Mouse (Mus musculus) limb, embryonic 12.5 days (tissue): ENCODE measurements around the gene Als2cr12. TPM values are rescaled to one million over a fixed set of nuclear protein-coding genes. Genes with fewer than 3 reads are reported as not detected.

Experiments used
- ATAC-seq: fragments of 200-750 bp; cut with Nextera tagmentation; 2 replicates; pipeline ENCODE4 v1.8.0; 2017; ENCODE audit warnings: low read depth, moderate TSS enrichment; ENCODE audit not compliant: insufficient number of reproducible peaks, insufficient read depth, low FRiP score, low TSS enrichment
- H3K27ac ChIP-seq: fragments of 300-500 bp; sonication (generic); 2 replicates; pipeline ENCODE4 v1.5.1; 2016; ENCODE audit warnings: mild to moderate bottlenecking, moderate library complexity
- H3K27me3 ChIP-seq: fragments of 300-500 bp; sonication (generic); 2 replicates; pipeline ENCODE4 v1.6.1; 2016; ENCODE audit warnings: mild to moderate bottlenecking, moderate library complexity
- H3K36me3 ChIP-seq: fragments of 300-500 bp; sonication (generic); 2 replicates; pipeline ENCODE4 v1.6.1; 2016; ENCODE audit warnings: mild to moderate bottlenecking, moderate library complexity
- H3K4me1 ChIP-seq: fragments of 300-500 bp; sonication (generic); replicated peaks from 2 replicates; pipeline ENCODE4 v1.6.1; 2016
- H3K4me2 ChIP-seq: fragments of 300-500 bp; sonication (generic); 2 replicates; pipeline ENCODE4 v1.6.1; 2016; ENCODE audit warnings: mild to moderate bottlenecking, moderate library complexity
- H3K4me3 ChIP-seq: fragments of 300-500 bp; sonication (generic); replicated peaks from 2 replicates; pipeline ENCODE4 v1.5.1; 2016; ENCODE audit warnings: mild to moderate bottlenecking
- H3K9ac ChIP-seq: fragments of 300-500 bp; sonication (generic); replicated peaks from 2 replicates; pipeline ENCODE4 v1.6.1; 2016; ENCODE audit warnings: mild to moderate bottlenecking, moderate library complexity
- H3K9me3 ChIP-seq: fragments of 300-500 bp; sonication (generic); 2 replicates; pipeline ENCODE4 v1.6.1; 2016; ENCODE audit warnings: mild to moderate bottlenecking, moderate library complexity
- WGBS: fragments of 180-500 bp; shearing (Covaris S2); methylation state at CpG from one replicate; pipeline ENCODE4 v1.1.7; 2016; 5-methylcytosine and 5-hydroxymethylcytosine counted together
- polyA plus RNA-seq: library from polyadenylated mRNA; unstranded; fragments of >200 nt; fragmentation: Nextera tagmentation; extraction: Ambion mirVana; gene quantifications from 2 replicates; pipeline ENCODE4 v1.2.1, GENCODE M21; 2016

The Als2cr12 gene
- polyA plus RNA-seq, 1 experiment from 2014 or later: not detected

GRCm38 (mm10) chr1:58727019-58727746 is 31.4 kb upstream of the Als2cr12 start:
- H3K9me3 ChIP-seq: no peaks in the 10 kb centered on the region
- WGBS: 92% methylated on average over 1 of the region's 1 CpGs
- peaks cover 15% of the 10 kb centered on the region for H3K4me1 ChIP-seq
- H3K4me2 ChIP-seq: no peak overlapping the region
- ATAC-seq: no peak
- no peak overlapping the region for H3K9ac ChIP-seq
- no peak overlapping the region for H3K27ac ChIP-seq
- H3K27me3 ChIP-seq: no peaks in the 10 kb centered on the region
- H3K4me3 ChIP-seq: no peak overlapping the region
- peaks cover 58% of the 10 kb centered on the region for H3K36me3 ChIP-seq

- Histone ChIP-seq H3K9me3 (no peaks in the 10 kb centered on the region), H3K36me3 (peaks cover 48% of the 10 kb centered on the region), H3K4me2 (no peak overlapping the region), H3K4me3 (no peak overlapping the region), H3K4me1 (peaks cover 15% of the 10 kb centered on the region), H3K27ac (no peak overlapping the region), H3K27me3 (no peaks in the 10 kb centered on the region), H3K9ac (no peak overlapping the region)
- ATAC-seq: no peak
- 89% methylated on average over 5 of the region's 5 CpGs for WGBS
Observed at GRCm38 (mm10) chr1:58725767-58726166, 30.0 kb upstream of the Als2cr12 start.

- H3K27ac ChIP-seq: no peak overlapping the region
- H3K9me3 ChIP-seq: no peaks in the 10 kb centered on the region
- peaks cover 15% of the 10 kb centered on the region for H3K4me1 ChIP-seq
- no peak overlapping the region for H3K4me3 ChIP-seq
- H3K27me3 ChIP-seq: no peaks in the 10 kb centered on the region
- ATAC-seq: no peak
- H3K36me3 ChIP-seq: peaks cover 45% of the 10 kb centered on the region
- H3K9ac ChIP-seq: no peak overlapping the region
- no peak overlapping the region for H3K4me2 ChIP-seq
Observed at GRCm38 (mm10) chr1:58725095-58725494, 29.3 kb upstream of the Als2cr12 start.

GRCm38 (mm10) chr1:58724533-58724932 is 28.7 kb upstream of the Als2cr12 start:
- Histone ChIP-seq H3K4me2 (peak overlapping the region; percentile 33), H3K36me3 (peaks cover 39% of the 10 kb centered on the region), H3K27me3 (no peaks in the 10 kb centered on the region), H3K9me3 (no peaks in the 10 kb centered on the region), H3K9ac (no peak overlapping the region), H3K27ac (peak overlapping the region; percentile 76), H3K4me3 (no peak overlapping the region), H3K4me1 (peaks cover 15% of the 10 kb centered on the region)
- ATAC-seq: no peak
- WGBS: 33% methylated on average over 9 of the region's 9 CpGs

GRCm38 (mm10) chr1:58723809-58724405 is 28.1 kb upstream of the Als2cr12 start:
- WGBS: 48% methylated on average over 7 of the region's 7 CpGs
- peak overlapping the region; percentile 33 for H3K4me2 ChIP-seq

GRCm38 (mm10) chr1:58723062-58723808 is 27.4 kb upstream of the Als2cr12 start:
- ATAC-seq: no peak
- no peak overlapping the region for H3K9ac ChIP-seq
- H3K36me3 ChIP-seq: peaks cover 33% of the 10 kb centered on the region
- no peaks in the 10 kb centered on the region for H3K27me3 ChIP-seq
- no peaks in the 10 kb centered on the region for H3K9me3 ChIP-seq
- no peak overlapping the region for H3K4me2 ChIP-seq
- H3K4me1 ChIP-seq: peaks cover 15% of the 10 kb centered on the region
- no peak overlapping the region for H3K4me3 ChIP-seq
- peak overlapping the region; percentile 76 for H3K27ac ChIP-seq
- WGBS: 66% methylated on average over 7 of the region's 7 CpGs

More at GRCm38 (mm10) chr1:58723809-58724405, 28.1 kb upstream of the Als2cr12 start:
- Histone ChIP-seq H3K36me3 (peaks cover 35% of the 10 kb centered on the region), H3K9ac (no peak overlapping the region), H3K27me3 (no peaks in the 10 kb centered on the region), H3K4me3 (no peak overlapping the region), H3K4me1 (peaks cover 15% of the 10 kb centered on the region), H3K27ac (peak overlapping the region; percentile 76), H3K9me3 (no peaks in the 10 kb centered on the region)
- no peak for ATAC-seq

GRCm38 (mm10) chr1:58722115-58722938 is 26.5 kb upstream of the Als2cr12 start:
- Histone ChIP-seq H3K4me2 (no peak overlapping the region), H3K9ac (no peak overlapping the region), H3K27ac (no peak overlapping the region), H3K36me3 (peaks cover 31% of the 10 kb centered on the region), H3K9me3 (no peaks in the 10 kb centered on the region), H3K4me1 (peaks cover 15% of the 10 kb centered on the region), H3K27me3 (no peaks in the 10 kb centered on the region), H3K4me3 (no peak overlapping the region)
- no peak for ATAC-seq
- 87% methylated on average over 11 of the region's 11 CpGs for whole genome bisulfite sequencing

GRCm38 (mm10) chr1:58720988-58721387 is 25.2 kb upstream of the Als2cr12 start:
- WGBS: 71% methylated on average over 4 of the region's 4 CpGs
- Histone ChIP-seq H3K27ac (no peak overlapping the region), H3K27me3 (no peaks in the 10 kb centered on the region), H3K9me3 (no peaks in the 10 kb centered on the region), H3K4me2 (no peak overlapping the region), H3K4me3 (no peak overlapping the region), H3K4me1 (peaks cover 19% of the 10 kb centered on the region), H3K36me3 (peaks cover 29% of the 10 kb centered on the region), H3K9ac (no peak overlapping the region)
- ATAC-seq: no peak

- Histone ChIP-seq H3K9ac (no peak overlapping the region), H3K4me2 (no peak overlapping the region), H3K27me3 (no peaks in the 10 kb centered on the region), H3K4me1 (peaks cover 20% of the 10 kb centered on the region), H3K4me3 (no peak overlapping the region), H3K9me3 (no peaks in the 10 kb centered on the region), H3K36me3 (peaks cover 37% of the 10 kb centered on the region), H3K27ac (no peak overlapping the region)
- ATAC-seq: no peak
- WGBS: 87% methylated on average over 8 of the region's 8 CpGs
Observed at GRCm38 (mm10) chr1:58720090-58720489, 24.3 kb upstream of the Als2cr12 start.

GRCm38 (mm10) chr1:58719356-58719945 is 23.7 kb upstream of the Als2cr12 start:
- WGBS: 91% methylated on average over 7 of the region's 7 CpGs
- no peak overlapping the region for H3K4me2 ChIP-seq
- H3K27ac ChIP-seq: no peak overlapping the region
- no peaks in the 10 kb centered on the region for H3K9me3 ChIP-seq
- no peak overlapping the region for H3K4me3 ChIP-seq
- peaks cover 39% of the 10 kb centered on the region for H3K36me3 ChIP-seq
- no peaks in the 10 kb centered on the region for H3K27me3 ChIP-seq
- H3K4me1 ChIP-seq: peaks cover 23% of the 10 kb centered on the region
- no peak overlapping the region for H3K9ac ChIP-seq
- ATAC-seq: no peak
